Mouse (Mus musculus) c-Kit-positive CD71-positive TER-119-positive erythroid progenitor cells, embryonic 14.5 days (primary cell): ENCODE results near the gene Blvrb.

Experiments used
- DNase-seq: peaks from one replicate; pipeline ENCODE4 v3.0.0-alpha.2; 2013; ENCODE audit warnings: low spot score

The Blvrb gene

DNA sequence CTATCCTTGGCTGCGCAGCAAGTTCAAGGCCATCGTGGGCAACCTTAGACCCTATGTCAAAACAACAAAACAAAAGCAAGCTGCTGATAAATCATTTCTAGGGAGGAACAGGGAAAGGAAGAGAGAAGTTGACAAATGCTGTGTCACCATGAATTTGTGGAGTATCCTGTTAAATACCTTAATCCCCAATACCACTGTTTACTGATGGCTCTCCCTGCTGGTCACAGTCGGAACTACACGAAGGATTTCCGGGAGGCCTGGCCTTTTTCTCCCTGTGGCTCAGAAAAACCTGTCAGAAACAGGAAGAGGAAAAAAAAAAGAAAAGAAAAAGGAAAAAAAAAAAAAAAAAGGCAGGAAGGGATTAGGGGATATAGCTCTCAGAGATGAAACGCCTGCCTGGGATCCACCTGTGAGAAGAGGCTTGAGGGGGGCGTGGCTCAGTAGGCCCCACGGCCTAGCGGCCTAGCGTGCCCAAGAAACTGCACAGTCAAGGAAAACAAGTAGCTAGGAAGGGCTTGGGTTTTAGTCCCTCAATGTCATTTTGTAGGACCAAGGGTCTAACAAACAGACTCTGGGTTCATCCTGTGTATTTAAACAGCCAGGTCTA, 1.6 kb downstream of the Blvrb start:
- DNase-seq: peak; percentile 82

GRCm38 (mm10) chr7:27451359-27451758, 3.6 kb downstream of the Blvrb start:
- no peak for DNase-seq

DNA sequence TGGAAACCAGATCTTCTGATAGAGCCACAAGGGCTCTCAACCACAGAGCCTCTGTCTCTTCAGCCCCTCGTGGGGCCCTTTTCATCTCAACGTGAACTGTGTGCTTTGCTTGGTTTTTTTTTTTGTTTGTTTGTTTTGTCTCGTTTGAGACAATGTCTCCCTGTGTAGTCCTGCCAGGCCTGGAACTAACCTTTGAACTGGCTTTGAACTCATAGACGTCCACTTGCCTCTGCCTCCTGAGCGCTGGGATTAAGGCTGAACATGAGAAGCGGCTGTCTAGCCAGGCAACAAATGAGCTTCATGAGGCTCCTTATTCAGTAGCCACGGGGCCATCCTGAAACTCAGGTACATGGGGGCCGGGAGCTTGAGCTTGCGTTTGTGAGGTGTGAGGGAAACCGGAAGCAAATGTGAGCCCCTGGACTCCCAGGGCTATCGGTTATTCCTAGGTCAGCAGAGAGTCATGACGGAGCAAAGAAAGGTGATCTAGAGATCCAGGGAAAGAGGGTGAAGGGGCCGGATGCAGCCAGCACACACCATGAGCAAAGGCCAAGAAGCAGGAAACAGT, 4.5 kb downstream of the Blvrb start:
- DNase-seq: no peak

- DNase-seq: peak; percentile 51
These were observed 6.8 kb downstream of the Blvrb start for GRCm38 (mm10) chr7:27454461-27455121.

DNA sequence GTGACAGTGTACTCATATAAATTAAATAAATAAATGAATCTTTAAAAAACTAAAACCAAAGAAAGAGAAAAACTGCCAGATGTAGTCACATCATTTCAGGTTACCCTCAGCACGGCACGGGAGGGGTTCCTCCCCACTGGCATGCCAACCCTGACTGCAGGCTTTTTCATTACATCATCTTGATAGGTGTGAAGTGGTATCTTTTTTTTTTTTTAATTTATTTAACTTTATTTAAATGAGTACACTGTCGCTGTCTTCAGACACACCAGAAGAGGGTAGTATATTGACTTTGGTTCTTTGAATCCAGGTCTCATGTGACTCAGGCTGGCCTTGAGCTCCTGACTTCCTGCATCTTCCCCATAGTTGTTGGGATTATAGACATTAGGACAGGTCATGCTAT, 7.5 kb downstream of the Blvrb start:
- DNase-seq: no peak

- no peak for DNase-seq
These were observed 10.8 kb downstream of the Blvrb start for GRCm38 (mm10) chr7:27458614-27459013.

- no peak for DNase-seq
These were observed 11.9 kb downstream of the Blvrb start for GRCm38 (mm10) chr7:27459640-27460039.

- no peak for DNase-seq
These were observed 12.7 kb downstream of the Blvrb start for GRCm38 (mm10) chr7:27460477-27460876.

DNA sequence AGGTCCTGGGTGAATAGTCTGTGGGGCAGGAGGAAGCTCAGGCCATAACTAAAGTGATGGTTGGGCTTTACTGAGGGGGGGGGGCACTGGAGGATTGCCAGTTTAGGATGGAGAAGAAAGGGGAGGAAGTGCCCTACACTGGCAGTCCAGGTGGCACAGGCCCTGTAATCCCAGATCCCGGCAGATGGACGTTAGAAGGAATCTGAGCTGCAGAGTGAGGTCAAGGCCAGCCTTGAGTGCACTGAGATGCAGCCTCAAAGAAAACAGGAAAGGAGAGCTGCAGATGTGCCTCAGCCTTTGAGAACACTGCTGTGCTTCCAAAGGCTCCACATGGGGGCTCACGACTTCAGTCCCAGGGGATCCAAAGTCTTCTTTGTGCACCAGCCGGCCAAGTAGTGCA, 19.9 kb downstream of the Blvrb start:
- DNase-seq: no peak

- DNase-seq: no peak
These were observed 23.8 kb downstream of the Blvrb start for GRCm38 (mm10) chr7:27471390-27472120.

DNA sequence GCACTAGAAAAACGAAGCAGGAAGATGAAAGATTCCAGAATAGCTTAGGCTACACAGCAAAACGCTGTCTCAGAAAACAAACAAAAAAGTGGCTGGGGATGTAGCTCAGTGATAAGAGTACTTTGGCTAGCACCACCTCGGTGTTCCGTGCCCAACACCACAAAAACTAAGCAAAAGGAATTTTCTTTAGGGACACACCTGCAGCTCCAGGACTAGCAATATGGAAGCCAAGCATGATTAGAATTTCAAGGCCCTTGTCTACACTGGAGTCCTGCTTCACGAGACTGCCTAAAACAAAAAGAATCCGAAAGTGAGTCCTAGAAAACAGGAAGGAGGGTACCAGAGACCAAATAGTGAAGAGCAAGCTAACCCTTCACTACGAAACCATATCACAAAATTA, 24.8 kb downstream of the Blvrb start:
- DNase-seq: peak; percentile 44

DNA sequence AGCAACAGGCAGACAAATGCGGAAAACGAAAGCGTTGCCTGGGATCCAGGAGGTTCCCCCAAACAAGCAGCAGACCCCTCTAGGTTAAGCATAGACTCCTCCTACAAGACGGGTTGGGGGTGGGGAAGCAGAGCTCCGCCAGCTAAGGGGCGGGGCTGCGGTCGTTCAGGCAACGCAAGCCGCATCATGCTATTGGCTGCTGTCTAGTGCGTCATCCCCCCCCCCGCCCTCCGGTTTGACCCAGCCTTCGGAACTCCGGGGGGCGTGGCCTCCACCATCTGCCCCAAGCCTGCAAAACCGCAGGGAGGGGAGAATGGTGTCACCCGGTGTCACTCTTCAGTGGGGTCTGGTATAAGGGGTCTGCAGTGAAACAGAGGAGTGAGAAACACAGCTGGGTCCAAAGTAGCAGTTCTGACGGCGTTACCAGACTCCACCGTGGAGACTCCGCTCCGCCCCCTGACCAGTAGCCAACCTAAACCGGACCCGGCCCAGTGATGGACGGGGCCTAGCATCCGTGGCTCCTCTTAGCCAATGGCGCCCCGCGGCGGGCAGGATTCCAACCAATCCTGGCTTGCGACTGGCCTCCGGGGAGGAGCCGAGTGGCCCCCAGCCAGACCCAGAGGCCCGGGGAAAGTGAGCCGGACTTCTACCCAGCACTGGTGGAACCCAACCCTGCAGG, 25.5 kb downstream of the Blvrb start, which contains the start of gene Sertad3:
Sertad3 (plus strand) TSS at position 613 of the 679 bp plus-strand sequence.
- peak; percentile 98 for DNase-seq

- peak; percentile 62 for DNase-seq
These were observed 26.2 kb downstream of the Blvrb start for GRCm38 (mm10) chr7:27473835-27474489.

DNA sequence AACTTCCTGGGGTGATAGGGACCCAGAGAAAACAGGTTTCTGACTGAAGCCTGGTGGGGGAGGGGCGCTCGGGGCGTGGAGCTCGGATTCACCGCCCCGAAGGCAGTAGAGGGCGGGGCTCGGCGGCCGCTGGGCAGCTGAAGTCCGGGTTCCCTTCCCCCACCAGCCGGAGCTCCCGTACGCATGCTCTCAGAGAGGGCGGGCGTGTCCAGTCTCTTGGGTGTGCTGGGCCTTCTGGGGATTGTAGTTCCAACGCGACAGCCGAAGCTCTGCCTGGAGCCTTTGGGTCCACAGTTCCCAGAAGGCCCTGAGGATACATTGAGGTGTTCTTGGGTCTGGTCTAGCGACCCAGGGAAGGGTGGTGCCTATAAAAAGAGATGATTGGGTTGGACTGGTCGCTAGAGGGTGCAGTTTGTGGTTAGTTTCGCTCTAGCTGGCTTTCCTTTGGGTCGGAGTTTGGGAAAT, 26.7 kb downstream of the Blvrb start:
- peak; percentile 99 for DNase-seq

- DNase-seq: no peak
These were observed 27.8 kb downstream of the Blvrb start for GRCm38 (mm10) chr7:27475596-27475995.

DNA sequence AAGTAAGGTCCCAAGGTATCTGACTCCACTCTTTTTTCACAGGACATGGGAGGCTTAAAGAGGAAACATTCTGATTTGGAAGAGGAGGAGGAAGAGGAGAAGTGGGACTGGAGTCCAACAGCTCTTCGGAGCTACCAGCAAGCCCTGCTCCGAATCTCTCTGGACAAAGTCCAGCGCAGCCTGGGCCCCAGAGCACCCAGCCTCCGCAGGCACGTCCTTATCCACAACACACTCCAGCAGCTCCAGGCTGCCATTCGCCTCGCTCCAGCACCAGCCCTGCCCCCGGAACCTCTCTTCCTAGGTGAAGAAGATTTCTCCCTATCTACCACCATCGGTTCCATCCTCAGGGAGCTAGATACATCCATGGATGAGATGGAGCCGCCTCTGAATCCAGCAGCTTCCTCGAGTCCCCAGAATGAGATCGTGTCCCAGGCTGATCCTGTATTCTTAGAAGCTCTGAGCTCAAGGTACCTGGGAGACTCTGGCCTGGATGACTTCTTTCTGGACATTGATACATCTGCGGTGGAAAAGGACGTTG, 28.4 kb downstream of the Blvrb start:
- DNase-seq: no peak

GRCm38 (mm10) chr7:27478561-27478960, 30.8 kb downstream of the Blvrb start:
- DNase-seq: no peak

- no peak for DNase-seq
These were observed 32.0 kb downstream of the Blvrb start for GRCm38 (mm10) chr7:27479750-27480149.

- DNase-seq: no peak
These were observed 32.7 kb downstream of the Blvrb start for GRCm38 (mm10) chr7:27480506-27480905.

DNA sequence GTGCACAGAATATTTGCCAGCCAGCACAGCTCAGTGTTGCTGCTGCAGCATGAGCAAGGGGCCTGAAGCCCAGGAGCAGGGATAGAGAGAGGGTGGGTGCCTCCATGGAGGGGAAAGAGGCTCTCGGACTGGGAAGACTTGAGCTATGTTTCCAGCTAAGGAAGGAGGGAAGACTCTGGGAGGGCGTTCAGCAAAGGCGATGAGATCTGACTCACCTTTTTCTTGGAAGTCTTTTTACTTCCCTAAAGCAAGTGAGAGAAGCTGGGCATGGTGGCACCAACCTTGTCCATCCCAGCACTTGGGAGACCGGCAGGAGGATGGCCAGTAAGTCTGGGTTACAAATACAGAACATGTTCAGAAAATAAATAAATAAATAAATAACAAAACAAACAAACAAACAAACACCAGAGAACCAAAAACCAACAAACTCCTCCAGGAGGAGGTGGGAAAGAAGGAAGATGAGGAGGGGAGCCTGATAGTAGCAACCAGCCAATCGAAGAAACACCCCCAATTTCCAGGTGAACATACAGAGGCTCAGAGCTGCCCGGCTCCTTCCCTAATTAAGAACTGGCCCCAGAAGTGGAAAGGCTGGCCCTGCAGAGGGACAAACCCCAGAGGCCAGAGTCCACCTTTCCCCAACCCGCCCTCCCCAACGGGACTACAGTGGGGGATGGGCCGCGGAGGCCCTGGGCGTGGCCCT, 33.3 kb downstream of the Blvrb start:
- DNase-seq: no peak

GRCm38 (mm10) chr7:27481627-27481969, 33.8 kb downstream of the Blvrb start:
- DNase-seq: peak; percentile 83
